Mouse (Mus musculus): ENCODE data around the gene Mbnl1.
A peak's percentile ranks its signal among the peaks of the same experiment; 100 is the strongest.

The Mbnl1 gene

DNA sequence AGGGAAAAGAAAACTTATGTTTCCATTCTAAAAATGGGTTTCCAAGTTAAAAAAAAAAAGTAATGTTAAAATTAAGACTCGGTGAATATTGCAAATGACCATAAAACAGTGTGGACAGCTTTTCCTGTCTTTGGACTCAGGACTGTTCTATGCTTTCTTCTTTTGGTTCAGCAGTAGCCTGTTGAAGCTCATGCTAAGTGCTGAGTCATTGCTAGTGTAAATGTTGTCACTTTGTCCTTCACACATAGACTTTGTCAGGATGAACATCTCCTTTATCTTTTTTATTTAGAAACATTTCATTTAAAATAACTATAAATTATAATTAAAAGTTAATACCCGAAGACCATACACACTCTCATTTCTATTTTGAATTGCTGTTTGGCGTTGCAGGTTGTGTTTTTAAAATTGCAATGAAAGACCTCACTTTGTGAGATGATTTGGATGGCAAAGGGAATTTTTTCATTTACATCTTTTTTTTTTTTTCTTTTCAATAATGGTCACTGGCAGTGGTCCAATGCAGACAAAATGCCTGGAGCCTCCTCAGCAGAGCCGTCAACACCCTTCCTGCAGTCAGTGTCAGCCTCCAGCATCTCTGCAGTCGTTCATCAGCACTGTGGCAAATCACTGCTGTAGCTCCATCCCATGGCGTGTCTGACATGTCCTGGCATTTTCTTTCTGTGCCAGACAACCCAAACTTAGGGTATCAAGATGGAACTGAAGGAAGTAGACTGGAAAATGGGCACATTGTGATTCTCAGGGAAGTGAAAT lies 96.4 kb downstream of the Mbnl1 start:
- DNase-seq (ENCODE audit: low spot score in 2 of 2) = no peak

DNA sequence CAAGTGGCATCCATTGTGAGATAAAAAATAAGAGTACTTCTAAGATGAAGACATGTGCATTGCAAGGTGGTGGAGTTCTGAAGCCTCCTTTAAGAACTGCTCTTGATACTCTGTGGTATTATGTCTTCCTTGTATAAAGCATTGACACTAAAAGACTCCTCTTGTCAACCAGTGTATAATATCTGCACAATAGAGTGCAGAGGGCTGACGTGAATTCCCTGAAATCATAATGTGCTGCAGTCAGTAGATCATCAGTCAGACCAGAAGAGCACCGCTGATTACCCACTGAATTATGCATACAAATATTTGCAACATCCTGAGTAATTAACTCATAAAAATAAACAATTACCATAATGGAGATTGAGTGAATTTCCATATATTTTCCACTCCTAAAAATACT lies 97.2 kb downstream of the Mbnl1 start:
- no peak for DNase-seq (ENCODE audit: low spot score in 2 of 2)

GRCm38 (mm10) chr3:60570491-60571022 lies 97.9 kb downstream of the Mbnl1 start:
- DNase-seq (ENCODE audit: low spot score in 2 of 2) = no peak

DNA sequence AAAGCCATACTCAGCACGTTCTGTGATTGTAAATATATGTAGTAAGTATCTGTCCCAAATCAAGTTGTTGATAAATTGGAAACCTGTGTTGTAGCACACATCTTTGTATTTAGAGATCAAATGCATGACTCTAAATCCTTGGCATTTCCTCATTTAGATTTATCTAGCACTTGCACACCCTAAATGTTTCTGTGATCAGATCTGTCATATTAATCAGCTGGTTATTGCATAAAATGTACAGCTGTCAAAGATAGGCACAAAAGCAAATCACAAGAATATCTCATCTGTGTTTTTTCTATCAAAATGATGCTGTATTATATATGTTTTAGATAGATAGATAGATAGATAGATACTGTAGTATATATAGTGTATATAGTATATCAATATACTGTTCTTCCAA lies 98.9 kb downstream of the Mbnl1 start:
- no peak for DNase-seq (ENCODE audit: low spot score in 2 of 2)

- DNase-seq (ENCODE audit: low spot score in 2 of 2) = no peak
Observed at GRCm38 (mm10) chr3:60574199-60574598, 101.6 kb downstream of the Mbnl1 start.

GRCm38 (mm10) chr3:60574849-60575524 lies 102.4 kb downstream of the Mbnl1 start:
- no peak for DNase-seq (ENCODE audit: low spot score in 2 of 2)

DNA sequence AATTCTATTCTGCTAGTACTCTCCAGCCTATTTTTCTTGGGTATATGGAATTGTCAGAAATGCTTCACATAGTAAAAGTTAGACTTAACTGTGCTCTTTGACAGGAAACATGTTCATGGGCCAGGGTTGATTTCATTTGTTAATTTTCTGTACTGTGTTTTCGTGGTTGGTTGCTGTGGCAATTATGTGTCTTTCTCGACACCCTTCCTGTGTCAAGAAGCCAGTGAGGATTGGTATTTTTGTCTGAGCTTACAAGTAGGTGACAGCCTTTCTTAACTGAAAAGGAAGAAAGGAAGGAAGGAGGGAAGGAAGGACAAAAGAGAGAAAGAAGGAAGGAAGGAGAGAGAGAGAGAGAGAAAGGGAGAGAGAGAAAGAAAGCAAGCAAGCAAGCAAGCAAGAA lies 103.3 kb downstream of the Mbnl1 start:
- DNase-seq (ENCODE audit: low spot score in 2 of 2) = no peak

DNA sequence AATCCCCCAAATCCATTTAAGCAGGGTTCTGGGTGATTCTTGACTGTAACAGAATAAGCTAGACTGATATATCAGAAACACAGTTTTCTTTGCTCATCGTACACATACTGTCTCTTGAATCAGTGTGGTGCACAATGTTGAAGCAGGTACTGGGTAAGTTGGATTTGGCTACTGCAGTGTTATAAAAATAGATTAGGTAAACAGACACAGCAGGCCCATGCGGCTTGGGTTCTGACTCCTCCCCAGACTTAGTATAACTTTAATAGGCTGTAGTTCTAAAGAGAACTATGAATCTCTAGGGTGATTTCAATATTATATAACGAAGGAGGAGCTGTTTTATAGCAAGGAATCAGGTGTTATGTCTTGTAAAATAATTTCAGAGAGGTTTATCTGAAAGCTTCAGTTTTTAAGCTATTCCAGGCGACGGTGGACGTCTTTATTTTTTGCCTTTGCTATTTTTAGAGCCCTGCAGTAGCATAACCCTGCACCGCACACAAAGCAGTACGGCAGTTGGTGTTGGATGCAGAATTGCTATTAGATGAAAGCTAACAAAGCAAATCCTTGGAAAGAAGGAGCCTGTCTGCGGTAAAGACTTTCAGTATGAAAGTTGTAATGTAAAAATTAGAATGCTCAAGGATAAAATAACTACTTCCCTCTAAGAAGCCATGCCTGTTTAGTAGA lies 103.9 kb downstream of the Mbnl1 start:
- DNase-seq (ENCODE audit: low spot score in 2 of 2) = no peak

GRCm38 (mm10) chr3:60579880-60580279 lies 107.2 kb downstream of the Mbnl1 start:
- DNase-seq (ENCODE audit: low spot score in 2 of 2) = no peak

DNA sequence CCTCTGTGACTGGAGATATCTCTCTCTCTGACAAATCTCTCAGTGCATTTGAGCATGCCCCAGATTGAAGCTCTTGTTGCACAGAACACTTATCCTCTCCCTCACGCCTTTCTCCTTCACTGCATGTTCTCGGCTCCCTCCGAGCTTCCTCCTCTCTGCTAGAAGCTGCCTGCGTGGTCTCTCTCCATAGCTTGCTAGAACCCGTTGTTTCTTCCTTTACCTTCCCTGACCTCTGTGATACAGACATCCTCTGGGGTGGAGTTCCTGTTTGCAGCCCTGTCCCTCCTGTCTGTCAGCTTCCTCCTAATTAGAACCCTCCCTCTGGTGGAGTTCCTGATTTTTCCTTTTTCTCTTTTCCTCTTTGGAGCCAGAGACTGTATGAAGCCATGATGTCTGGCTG lies 108.1 kb downstream of the Mbnl1 start:
- no peak for DNase-seq (ENCODE audit: low spot score in 2 of 2)

- no peak for DNase-seq (ENCODE audit: low spot score in 2 of 2)
Observed at GRCm38 (mm10) chr3:60582154-60582553, 109.5 kb downstream of the Mbnl1 start.

GRCm38 (mm10) chr3:60582620-60583019 lies 110.0 kb downstream of the Mbnl1 start:
- no peak for DNase-seq (ENCODE audit: low spot score in 2 of 2)

GRCm38 (mm10) chr3:60584704-60585103 lies 112.1 kb downstream of the Mbnl1 start:
- no peak for DNase-seq (ENCODE audit: low spot score in 2 of 2)

DNA sequence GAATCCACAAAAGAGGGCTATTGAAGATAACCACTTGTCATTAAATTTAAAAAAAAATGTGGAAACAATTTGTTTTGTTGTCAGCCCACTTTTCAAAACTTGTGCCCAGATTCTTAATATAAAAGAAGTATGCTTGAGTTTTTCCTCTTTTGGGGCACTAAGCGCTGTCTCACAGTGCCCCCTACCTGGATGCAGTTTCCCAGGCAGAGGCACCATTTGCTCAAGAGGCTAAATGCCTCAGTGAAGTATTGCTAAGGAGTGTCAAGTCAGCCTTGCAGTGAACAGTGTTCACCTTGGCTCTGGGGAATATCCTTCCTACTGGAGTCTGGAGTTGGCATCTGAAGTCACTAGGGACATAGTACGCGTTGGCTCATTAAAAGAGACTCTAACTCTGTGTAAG lies 113.4 kb downstream of the Mbnl1 start:
- DNase-seq (ENCODE audit: low spot score in 2 of 2) = no peak

DNA sequence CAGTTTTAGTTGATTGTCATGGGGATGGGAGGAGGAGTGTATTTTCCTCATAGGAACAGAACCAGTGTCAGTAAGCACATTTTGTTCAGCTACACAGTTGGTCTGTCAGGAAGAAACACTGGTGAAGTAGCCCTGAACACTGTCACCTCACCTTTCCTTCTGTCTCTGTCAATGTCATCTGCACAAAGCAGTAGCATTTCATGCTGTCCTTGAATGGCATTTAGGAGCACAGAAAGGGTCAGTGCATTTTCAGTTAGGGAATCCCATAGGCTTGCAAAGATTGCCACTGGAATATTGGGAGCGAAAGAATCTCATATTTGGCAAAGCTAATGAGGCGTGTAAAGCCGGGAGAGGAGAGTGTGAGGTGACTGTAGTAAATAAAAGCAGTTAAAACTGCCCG lies 114.5 kb downstream of the Mbnl1 start:
- DNase-seq (ENCODE audit: low spot score in 2 of 2) = no peak

DNA sequence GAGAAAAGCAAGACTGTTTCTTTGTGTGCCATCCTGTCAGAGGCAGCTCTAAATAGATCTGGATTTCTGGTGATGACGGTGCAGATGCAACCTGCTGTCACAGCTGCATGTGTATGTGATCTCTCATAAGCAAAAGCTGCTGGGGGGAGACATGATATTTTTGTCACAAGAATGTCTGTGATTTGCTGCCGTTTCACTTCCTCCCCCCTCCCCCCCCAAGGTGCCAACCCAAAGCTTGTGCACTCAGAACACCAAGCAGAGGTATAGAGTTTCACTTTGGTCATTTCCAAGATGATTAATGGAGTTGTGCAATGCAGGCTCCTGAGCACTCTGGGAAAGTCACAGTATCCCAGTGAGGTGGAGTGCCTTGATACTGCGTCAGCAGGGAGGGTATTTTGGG lies 116.7 kb downstream of the Mbnl1 start:
- no peak for DNase-seq (ENCODE audit: low spot score in 2 of 2)

- DNase-seq (ENCODE audit: low spot score in 2 of 2) = no peak
Observed at GRCm38 (mm10) chr3:60595606-60596005, 123.0 kb downstream of the Mbnl1 start.

DNA sequence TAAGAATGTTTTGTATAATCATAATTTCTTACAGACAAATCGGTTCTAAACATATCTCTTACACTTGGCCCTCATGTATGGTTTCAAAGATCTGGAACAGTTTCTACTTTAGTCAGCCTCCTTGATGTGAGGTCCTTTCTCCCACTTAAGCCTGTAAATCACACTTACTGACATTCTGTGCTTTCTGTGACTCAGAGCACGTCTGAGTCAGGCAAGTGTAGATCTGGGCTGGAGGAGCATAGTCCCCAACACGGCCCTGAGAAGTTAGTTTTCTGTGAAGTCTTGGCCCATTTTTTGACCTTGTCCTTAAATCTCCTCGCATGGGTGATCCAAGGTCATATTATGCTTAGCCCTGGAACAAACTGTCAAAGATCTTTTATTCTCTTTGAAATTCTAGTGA lies 124.4 kb downstream of the Mbnl1 start:
- DNase-seq (ENCODE audit: low spot score in 2 of 2) = no peak

GRCm38 (mm10) chr3:60601686-60602085 lies 129.1 kb downstream of the Mbnl1 start:
- peak; percentile 45 to 79 for DNase-seq (ENCODE audit: low spot score in 2 of 2)

DNA sequence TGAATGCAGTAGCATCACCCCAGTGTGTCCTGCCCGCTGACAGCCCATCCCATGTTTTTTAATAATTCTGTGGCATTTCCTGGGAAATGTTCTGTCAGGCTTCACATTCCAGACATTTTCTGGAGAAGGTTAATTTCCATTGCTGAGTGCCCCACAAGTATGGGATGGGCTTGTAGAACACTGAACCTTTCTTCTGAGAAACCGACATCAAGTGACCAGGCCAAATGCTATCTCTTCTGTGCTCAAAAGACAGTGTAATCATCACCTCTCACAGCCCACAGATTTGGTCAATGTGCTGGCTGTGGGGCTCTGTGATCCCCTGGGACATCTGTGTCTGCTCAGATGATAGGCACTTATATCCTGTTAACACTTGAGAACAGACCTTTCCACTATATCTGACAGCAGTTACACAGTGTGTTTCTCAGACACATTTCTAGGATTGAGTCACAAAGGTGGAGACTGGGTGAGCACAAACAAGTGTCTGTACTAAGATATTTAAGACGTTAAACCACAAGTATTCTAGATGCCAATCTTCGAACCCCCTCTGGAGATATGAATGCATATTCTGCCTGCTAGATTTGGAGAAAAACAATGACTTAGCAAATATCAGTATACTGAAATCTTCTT lies 130.4 kb downstream of the Mbnl1 start:
- DNase-seq (ENCODE audit: low spot score in 2 of 2) = no peak

DNA sequence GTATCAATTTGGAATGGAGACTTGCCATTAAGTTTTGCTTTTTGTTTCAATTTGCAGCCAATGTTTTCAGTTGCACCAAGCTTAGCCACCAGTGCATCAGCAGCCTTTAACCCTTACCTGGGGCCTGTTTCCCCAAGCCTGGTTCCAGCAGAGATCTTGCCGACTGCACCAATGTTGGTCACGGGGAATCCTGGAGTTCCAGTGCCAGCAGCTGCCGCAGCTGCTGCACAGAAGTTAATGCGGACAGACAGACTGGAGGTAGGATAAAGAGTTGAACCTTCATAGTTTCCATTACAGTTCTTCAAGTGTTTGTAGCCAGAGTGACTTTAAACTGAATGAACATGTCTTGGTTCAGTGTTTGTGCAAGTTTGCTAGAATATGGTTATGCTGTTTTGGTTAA lies 131.0 kb downstream of the Mbnl1 start:
- no peak for DNase-seq (ENCODE audit: low spot score in 2 of 2)

DNA sequence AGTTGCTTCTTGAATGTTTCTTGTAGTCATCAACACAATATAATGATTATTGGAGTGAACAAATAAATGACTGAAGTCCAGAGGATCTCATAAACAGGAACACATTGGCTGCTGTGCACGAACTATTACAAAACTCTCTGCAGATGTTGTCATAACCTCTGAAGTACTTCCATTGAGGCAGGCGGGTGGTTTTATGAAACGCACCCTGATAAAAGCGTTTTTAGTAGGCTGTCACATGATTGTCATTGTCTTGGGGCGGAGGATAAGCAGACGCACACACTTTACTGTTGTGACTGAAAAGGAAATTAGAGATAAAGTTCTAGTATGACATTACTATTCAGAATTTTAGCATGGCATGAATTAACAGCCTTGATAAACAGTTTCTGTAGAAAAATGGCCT lies 131.6 kb downstream of the Mbnl1 start:
- DNase-seq (ENCODE audit: low spot score in 2 of 2) = no peak

Measured in urinary bladder, postnatal 4 days (tissue).